ENCODE assay signal across 9 mouse cellular contexts in genomic region chr11:79674632-79675031, GRCm38 (mm10).
DNase-seq lines count a peak whose midpoint lies in the region; ATAC-seq lines count a peak whose summit lies in the region.
"Had no signal": no experiment of that assay in that cellular context is flagged by ENCODE, and none has a peak within 500 bp of the region (broad histone marks: within the 10 kb centered on the region; RNA-seq: fewer than 3 reads in every experiment).

No protein-coding gene starts in this region.

- ATAC-seq in intestine, embryonic 15.5 days: no peak
- ATAC-seq: Patski had no signal

- H3K27ac ChIP-seq in intestine, embryonic 15.5 days: no peak overlapping the region
- H3K27ac ChIP-seq: liver, embryonic 14.5 days had no signal

- 84% methylated on average over 7 of the region's 7 CpGs for WGBS in intestine, embryonic 15.5 days

- H3K9ac ChIP-seq in intestine, embryonic 15.5 days: no peak overlapping the region
- H3K9ac ChIP-seq: liver, embryonic 14.5 days had no signal

- H3K4me3 ChIP-seq in intestine, embryonic 15.5 days (replicated peaks): no peak overlapping the region

- H3K36me3 ChIP-seq in intestine, embryonic 15.5 days: no peaks in the 10 kb centered on the region

- peaks cover 15% of the 10 kb centered on the region for H3K4me1 ChIP-seq in intestine, embryonic 15.5 days (replicated peaks)

- no peak overlapping the region for H3K4me2 ChIP-seq in intestine, embryonic 15.5 days (replicated peaks)

- no peaks in the 10 kb centered on the region for H3K27me3 ChIP-seq in intestine, embryonic 15.5 days (replicated peaks)
- H3K27me3 ChIP-seq: Patski had no signal

- peak; percentile 73 for DNase-seq in left cerebral cortex, adult 11 months (ENCODE audit: low spot score)
- DNase-seq in left cerebral cortex, postnatal 4 days: no peak
- peak; percentile 84 for DNase-seq in cerebellum, postnatal 25 days
- peak; percentile 14 to 29 for DNase-seq in heart, postnatal 36 days
- peak; percentile 80 to 90 for DNase-seq in right cerebral cortex, postnatal 36 days (ENCODE audit: low spot score in 2 of 2)
- no peak for DNase-seq in adrenal gland, adult 18-20 months (ENCODE audit: low spot score in 2 of 2)

- no peaks in the 10 kb centered on the region for H3K9me3 ChIP-seq in intestine, embryonic 15.5 days

- intact Hi-C loops in left cerebral cortex, postnatal 4 days (cut with DNase I): no loop called here
- intact Hi-C loops in heart, postnatal 36 days (cut with DNase I): no loop called here

Comparison
In these comparisons a context has a peak if more than half of its experiments do, and no peak if none do; other contexts are left out.
1. DNase-seq: peak in left cerebral cortex, adult 11 months (single experiment), cerebellum, postnatal 25 days (2 of 2), heart, postnatal 36 days (2 of 2) and right cerebral cortex, postnatal 36 days (2 of 2); none in left cerebral cortex, postnatal 4 days (single experiment) and adrenal gland, adult 18-20 months (0 of 2).